Mouse (Mus musculus) regulatory T cell (primary cell): ENCODE results near the gene Calhm3.

Experiments
- in situ Hi-C: fragments of 300-600 bp; cut with MboI, MseI; formaldehyde crosslinking; loops from one replicate; pipeline ENCODE4 v1.15.1; 2025; ENCODE audit warnings: high pct_unique_total_duplicates

Calhm3 gene

DNA sequence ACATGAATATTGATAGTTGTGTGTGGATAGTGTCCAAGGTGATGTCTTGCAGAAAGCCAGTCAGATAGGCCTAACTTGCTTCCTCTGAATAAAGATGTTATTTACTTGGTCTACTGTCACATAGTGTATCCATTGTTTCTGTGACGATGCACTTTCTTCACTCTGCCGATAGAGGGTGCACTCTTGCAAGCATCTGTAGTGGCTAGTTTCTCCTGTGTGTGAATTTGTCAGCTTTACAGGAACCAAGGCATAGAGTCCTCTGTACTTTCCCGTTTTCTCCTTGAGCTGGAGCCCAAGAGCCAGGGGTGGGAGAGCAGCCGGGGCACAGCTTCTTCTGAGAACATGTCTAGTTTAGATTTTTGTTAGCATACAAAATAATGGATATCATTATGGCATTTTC lies 36.5 kb downstream of the Calhm3 start:
- in situ Hi-C loops: loop anchor here (5.0 kb wide), 1 partner anchor 46 kb away; no protein-coding TSS in a partner anchor

DNA sequence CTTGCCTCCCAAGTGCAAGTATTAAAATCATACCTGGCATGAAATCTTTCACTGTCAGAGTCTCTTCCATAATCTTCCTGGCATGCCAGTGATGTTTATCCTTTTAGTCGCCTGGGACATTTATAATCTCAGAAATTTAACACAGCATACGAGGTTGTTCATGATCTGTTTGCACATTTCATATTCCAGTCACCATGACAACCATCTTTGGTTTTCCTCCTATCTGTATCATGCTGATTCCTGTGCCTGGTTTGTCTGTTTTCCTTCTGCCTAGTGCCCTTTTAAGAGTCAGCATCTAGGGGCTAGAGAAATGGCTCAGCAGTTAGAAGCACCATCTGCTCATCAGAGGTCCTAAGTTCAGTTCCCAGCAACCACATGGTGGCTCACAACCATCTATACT lies 38.9 kb downstream of the Calhm3 start:
- in situ Hi-C loops: no loop called here

DNA sequence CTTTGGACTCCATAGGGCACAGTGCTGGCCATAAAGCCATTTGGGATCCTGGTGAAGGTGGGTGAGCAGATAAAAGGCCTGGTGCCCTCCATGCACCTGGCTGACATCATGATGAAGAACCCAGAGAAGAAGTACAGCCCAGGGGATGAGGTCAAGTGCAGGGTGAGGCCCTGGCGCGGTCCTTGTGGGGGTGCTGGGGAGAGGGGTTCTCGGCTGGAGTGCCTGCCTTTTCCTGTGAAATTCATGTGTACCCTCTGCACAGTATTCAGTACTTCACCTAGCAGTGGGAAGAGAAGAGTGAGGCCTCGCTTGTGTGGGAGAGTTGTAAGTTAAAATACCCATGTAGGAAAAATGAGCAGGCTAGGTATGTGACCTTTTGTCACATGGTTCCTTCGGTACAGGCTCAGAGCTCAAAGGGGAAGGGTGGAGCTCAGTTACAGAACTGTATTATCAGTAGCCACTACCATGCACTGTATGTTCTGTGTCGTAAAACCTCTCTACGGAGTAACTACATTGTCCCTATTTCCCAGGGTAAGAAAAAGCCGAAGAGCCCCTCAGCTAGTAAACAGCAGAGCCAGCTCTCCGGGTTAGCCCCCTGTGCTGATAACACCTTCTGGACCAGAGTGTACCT lies 52.8 kb downstream of the Calhm3 start:
- in situ Hi-C loops: no loop called here
